Mouse (Mus musculus) stomach, postnatal 0 days (tissue): ENCODE data around the gene Gda. TPM values are rescaled to one million over a fixed set of nuclear protein-coding genes. Genes with fewer than 3 reads are reported as not detected.

ENCODE experiments used
- ATAC-seq: fragments of 200-750 bp; cut with Nextera tagmentation; 2 replicates; pipeline ENCODE4 v1.8.0; 2017; ENCODE audit not compliant: low FRiP score, low TSS enrichment
- DNase-seq: peaks from one replicate; pipeline ENCODE4 v3.0.0-alpha.2; 2016; ENCODE audit warnings: low spot score
- H3K27ac ChIP-seq: fragments of 300-500 bp; sonication (generic); replicated peaks from 2 replicates; pipeline ENCODE4 v1.5.1; 2014; ENCODE audit warnings: mild to moderate bottlenecking, control low read depth
- H3K27me3 ChIP-seq: fragments of 300-500 bp; sonication (generic); 2 replicates; pipeline ENCODE4 v1.6.1; 2014; ENCODE audit warnings: low read length; ENCODE audit not compliant: control insufficient read depth, insufficient read depth
- H3K36me3 ChIP-seq: fragments of 300-500 bp; sonication (generic); 2 replicates; pipeline ENCODE4 v1.6.1; 2014; ENCODE audit warnings: low read length, mixed read lengths; ENCODE audit not compliant: control insufficient read depth, insufficient read depth
- H3K4me1 ChIP-seq: fragments of 300-500 bp; sonication (generic); replicated peaks from 2 replicates; pipeline ENCODE4 v1.6.1; 2014; ENCODE audit warnings: antibody characterized with exemption; ENCODE audit not compliant: control insufficient read depth, insufficient read depth
- H3K4me2 ChIP-seq: fragments of 300-500 bp; sonication (generic); replicated peaks from 2 replicates; pipeline ENCODE4 v1.6.1; 2014; ENCODE audit warnings: low read depth, mild to moderate bottlenecking, control low read depth, moderate library complexity
- H3K4me3 ChIP-seq: fragments of 300-500 bp; sonication (generic); 2 replicates; pipeline ENCODE4 v1.5.1; 2014; ENCODE audit warnings: low read depth, low read length, control low read depth
- H3K9ac ChIP-seq: fragments of 300-500 bp; sonication (generic); 2 replicates; pipeline ENCODE4 v1.6.1; 2014; ENCODE audit warnings: mild to moderate bottlenecking, low read length, control low read depth, mixed read lengths
- H3K9me3 ChIP-seq: fragments of 300-500 bp; sonication (generic); 2 replicates; pipeline ENCODE4 v1.6.1; 2016; ENCODE audit warnings: low read length; ENCODE audit not compliant: control insufficient read depth
- CTCF ChIP-seq: IDR thresholded peaks from 2 replicates; pipeline ENCODE4 v1.5.1; 2016; ENCODE audit warnings: antibody characterized with exemption, low read depth, mild to moderate bottlenecking, moderate library complexity
- EP300 ChIP-seq: optimal IDR thresholded peaks from 2 replicates; pipeline ENCODE3; 2016; ENCODE audit warnings: antibody characterized with exemption
- WGBS: fragments of 180-500 bp; shearing (Covaris S2); extraction: QIAGEN DNeasy Blood & Tissue Kit; methylation state at CpG from one replicate; pipeline ENCODE4 v1.1.7; 2014; 5-methylcytosine and 5-hydroxymethylcytosine counted together
- polyA plus RNA-seq: library from polyadenylated mRNA; unstranded; fragments of >200 nt; fragmentation: Nextera tagmentation; extraction: Ambion mirVana; gene quantifications from 2 replicates; pipeline ENCODE4 v1.2.1, GENCODE M21; 2015

Gene Gda
- polyA plus RNA-seq, 1 experiment from 2014 or later = 0.22 TPM

GRCm38 (mm10) chr19:21423731-21424130 is 49.5 kb downstream of the Gda start:
- no peak overlapping the region for H3K9ac ChIP-seq
- H3K27me3 ChIP-seq = no peaks in the 10 kb centered on the region
- TF ChIP-seq CTCF = no peak
- TF ChIP-seq EP300 = no peak
- WGBS = 82% methylated on average over 7 of the region's 7 CpGs
- H3K4me1 ChIP-seq = no peaks in the 10 kb centered on the region
- H3K27ac ChIP-seq = no peak overlapping the region
- no peaks in the 10 kb centered on the region for H3K9me3 ChIP-seq
- ATAC-seq (no peak), DNase-seq (no peak)
- no peak overlapping the region for H3K4me2 ChIP-seq
- no peaks in the 10 kb centered on the region for H3K36me3 ChIP-seq
- no peak overlapping the region for H3K4me3 ChIP-seq

- WGBS = 79% methylated on average over 5 of the region's 5 CpGs
- Histone ChIP-seq H3K9me3 (no peaks in the 10 kb centered on the region), H3K4me1 (no peaks in the 10 kb centered on the region), H3K27ac (no peak overlapping the region), H3K36me3 (no peaks in the 10 kb centered on the region), H3K9ac (no peak overlapping the region), H3K27me3 (no peaks in the 10 kb centered on the region), H3K4me2 (no peak overlapping the region), H3K4me3 (no peak overlapping the region)
- TF ChIP-seq EP300 (no peak), CTCF (no peak)
- DNase-seq (no peak), ATAC-seq (no peak)
These were observed 54.8 kb downstream of the Gda start for GRCm38 (mm10) chr19:21418418-21418817.

- DNase-seq (no peak), ATAC-seq (no peak)
- H3K27me3 ChIP-seq = no peaks in the 10 kb centered on the region
- H3K27ac ChIP-seq = no peak overlapping the region
- H3K4me1 ChIP-seq = no peaks in the 10 kb centered on the region
- no peak overlapping the region for H3K4me2 ChIP-seq
- H3K36me3 ChIP-seq = no peaks in the 10 kb centered on the region
- H3K9me3 ChIP-seq = no peaks in the 10 kb centered on the region
- 63% methylated on average over 3 of the region's 3 CpGs for WGBS
- no peak for TF ChIP-seq EP300
- TF ChIP-seq CTCF = no peak
- no peak overlapping the region for H3K4me3 ChIP-seq
- no peak overlapping the region for H3K9ac ChIP-seq
These were observed 57.9 kb downstream of the Gda start for GRCm38 (mm10) chr19:21415377-21415776.

- Histone ChIP-seq H3K36me3 (no peaks in the 10 kb centered on the region), H3K27me3 (no peaks in the 10 kb centered on the region), H3K4me2 (no peak overlapping the region), H3K27ac (no peak overlapping the region), H3K4me3 (no peak overlapping the region), H3K9me3 (no peaks in the 10 kb centered on the region), H3K9ac (no peak overlapping the region), H3K4me1 (no peaks in the 10 kb centered on the region)
- ATAC-seq (no peak), DNase-seq (no peak)
- TF ChIP-seq EP300 (no peak), CTCF (no peak)
- WGBS = 90% methylated on average over 4 of the region's 4 CpGs
These were observed 64.1 kb downstream of the Gda start for GRCm38 (mm10) chr19:21409178-21409577.

GRCm38 (mm10) chr19:21407363-21407762 is 65.9 kb downstream of the Gda start:
- Histone ChIP-seq H3K27ac (no peak overlapping the region), H3K4me2 (no peak overlapping the region), H3K4me3 (no peak overlapping the region), H3K27me3 (no peaks in the 10 kb centered on the region), H3K9ac (no peak overlapping the region), H3K4me1 (no peaks in the 10 kb centered on the region), H3K9me3 (no peaks in the 10 kb centered on the region), H3K36me3 (no peaks in the 10 kb centered on the region)
- TF ChIP-seq EP300 = no peak
- TF ChIP-seq CTCF = no peak
- DNase-seq = no peak
- 88% methylated on average over 1 of the region's 1 CpGs for WGBS
- ATAC-seq = no peak

- Histone ChIP-seq H3K4me1 (no peaks in the 10 kb centered on the region), H3K27me3 (no peaks in the 10 kb centered on the region), H3K36me3 (no peaks in the 10 kb centered on the region), H3K4me2 (no peak overlapping the region), H3K27ac (no peak overlapping the region), H3K9ac (no peak overlapping the region), H3K9me3 (no peaks in the 10 kb centered on the region), H3K4me3 (no peak overlapping the region)
- no peak for ATAC-seq
- no peak for DNase-seq
- TF ChIP-seq CTCF (no peak), EP300 (no peak)
These were observed 75.3 kb downstream of the Gda start for GRCm38 (mm10) chr19:21397994-21398393.
